Mouse (Mus musculus) embryo, embryonic 10 days (tissue): Measurements from ENCODE around the gene Liph.
"Not testable (repeated sequence)": the region's sequence is repeated elsewhere in the genome, so short reads cannot be mapped to it uniquely, and the experiment has no call there.

Source experiments
- DNase-seq: peaks from one replicate; pipeline ENCODE4 v3.0.0-alpha.2; 2015; ENCODE audit warnings: low spot score

The Liph gene

DNA sequence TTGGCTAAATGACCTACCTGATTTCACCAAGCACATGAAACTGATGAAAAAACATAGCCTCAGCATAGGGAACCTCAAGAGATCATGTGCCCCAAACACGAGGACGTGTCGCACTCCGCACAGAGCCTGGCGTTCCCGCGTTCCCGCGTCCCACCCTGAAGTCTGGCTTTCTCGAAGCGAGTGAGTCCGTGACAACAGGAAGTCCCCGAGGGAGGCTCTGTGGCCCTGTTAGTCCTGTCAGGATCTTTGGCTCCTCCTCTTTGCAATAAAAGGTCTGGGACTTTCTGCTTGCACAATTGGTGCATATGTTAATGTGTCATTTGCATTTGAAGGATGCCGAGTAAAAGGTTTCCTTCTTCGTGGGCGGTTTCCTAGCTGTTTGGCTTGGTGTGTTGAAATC lies at the start of gene Liph:
Gene Liph, minus strand, starts transcription at position 360 of the 400 bp plus-strand sequence.
- peak; percentile 41 for DNase-seq

DNA sequence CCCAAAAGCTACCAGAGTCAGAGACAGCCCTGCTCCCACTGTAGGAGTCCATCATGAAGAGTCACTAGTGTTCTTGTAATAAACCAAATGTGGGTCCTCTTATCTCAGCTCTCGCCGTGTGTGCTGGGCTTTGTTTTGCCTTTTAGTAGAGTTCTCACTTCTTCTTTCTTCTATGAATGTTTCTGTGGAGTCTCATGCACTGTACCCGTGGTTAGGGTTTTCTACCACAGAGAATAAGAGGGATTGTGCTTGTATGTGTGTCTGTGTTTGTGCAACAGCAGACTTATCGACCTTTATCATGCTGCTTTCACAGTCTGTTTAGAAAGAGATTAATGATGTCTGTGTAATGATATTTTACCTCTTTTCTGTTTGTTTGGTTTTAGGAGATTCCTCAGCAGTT lies 48.4 kb upstream of the Liph start:
- DNase-seq, result no peak

DNA sequence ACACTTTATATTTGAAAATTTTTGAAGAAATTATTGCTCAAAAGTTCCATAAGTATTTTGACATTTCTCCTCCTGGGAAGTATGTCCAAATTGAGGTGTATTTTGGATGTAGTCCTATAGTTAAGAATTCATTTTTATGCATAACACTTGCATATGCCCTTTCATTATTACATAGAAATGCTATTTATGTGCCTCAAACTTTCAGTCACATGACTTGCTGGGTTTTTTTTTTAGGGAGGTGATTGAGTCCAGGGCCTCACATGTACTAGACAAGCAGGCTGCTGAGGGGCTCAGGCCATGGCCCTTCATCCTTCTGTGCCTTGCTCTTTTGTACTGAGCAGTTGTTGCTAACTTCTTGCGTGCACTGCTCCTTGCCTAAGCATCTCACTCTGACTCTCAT lies 44.5 kb upstream of the Liph start:
- no peak for DNase-seq

DNA sequence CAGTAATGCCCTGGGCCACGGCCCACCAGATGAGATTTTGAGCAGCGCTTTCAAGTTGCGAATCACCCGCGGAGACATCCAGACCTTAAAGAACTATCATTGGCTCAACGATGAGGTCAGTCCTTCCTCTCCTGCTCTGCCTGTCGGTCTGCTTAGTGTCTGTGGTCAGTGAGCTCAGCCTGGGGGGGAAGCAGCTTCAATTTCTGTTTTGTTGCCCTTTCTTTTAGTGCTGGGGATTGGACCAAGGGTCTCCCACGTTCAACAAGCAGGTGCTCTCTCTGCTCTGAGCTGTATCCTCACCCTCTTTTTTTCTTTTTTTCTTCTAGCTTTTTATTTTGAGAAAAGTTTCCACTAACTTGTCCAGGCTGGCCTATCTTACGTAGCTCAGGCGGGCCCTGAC lies 43.1 kb upstream of the Liph start:
- no peak for DNase-seq

DNA sequence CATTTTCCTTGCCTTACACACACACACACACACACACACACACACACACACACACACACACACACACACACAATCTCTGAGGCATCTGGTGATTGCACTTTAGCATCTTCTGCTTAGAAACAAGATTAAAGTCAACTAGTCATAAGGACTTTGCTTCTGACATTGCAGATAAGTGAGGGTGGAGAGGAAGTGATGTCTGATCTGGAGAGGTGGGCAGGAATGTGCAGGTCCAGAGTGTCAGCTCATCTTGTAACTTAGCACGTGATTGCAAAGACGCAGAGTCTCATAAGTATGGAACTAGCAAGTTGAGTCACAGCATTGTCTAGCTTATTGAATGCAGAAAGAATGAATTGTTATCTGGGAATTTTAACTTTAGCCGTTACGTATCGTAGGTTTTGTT lies 32.0 kb upstream of the Liph start:
- DNase-seq, result no peak

DNA sequence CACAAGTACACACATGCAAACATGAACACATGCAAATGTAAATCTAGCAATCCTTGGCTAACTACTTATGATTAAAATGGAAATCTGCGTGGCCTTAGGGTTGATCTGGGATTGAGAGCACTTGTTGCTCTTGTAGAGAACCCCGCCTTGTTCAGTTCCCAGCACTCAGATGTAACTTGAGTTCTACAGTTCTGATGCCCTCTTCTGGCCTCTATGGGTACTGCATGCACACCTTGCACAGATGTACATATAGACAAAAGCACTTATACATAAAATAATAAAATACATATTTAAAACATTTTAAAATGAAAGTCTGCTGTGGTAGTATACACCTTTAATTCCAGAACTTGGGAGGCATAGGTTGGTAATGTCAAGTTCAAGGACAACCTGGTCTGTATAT lies 26.7 kb upstream of the Liph start:
- peak; percentile 20 for DNase-seq

DNA sequence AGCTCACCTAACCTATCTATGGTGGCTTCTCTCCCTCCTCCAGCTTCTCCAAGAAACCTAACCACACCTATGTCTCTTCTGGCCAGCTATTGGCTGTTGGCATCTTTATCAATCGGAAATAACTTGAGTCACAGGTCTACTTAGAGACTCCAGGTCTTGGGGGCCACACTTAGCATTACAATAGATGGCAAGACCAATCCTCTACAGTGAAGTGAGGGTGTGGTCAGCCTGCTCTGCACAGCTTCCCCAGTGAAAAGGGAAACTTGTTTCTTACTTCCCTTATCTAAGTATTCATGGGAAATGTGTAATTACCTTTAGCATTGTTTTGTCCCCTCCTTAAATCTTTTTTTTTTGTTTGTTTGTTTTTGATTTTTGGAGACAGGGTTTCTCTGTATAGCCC lies 20.1 kb upstream of the Liph start:
- DNase-seq, result no peak

DNA sequence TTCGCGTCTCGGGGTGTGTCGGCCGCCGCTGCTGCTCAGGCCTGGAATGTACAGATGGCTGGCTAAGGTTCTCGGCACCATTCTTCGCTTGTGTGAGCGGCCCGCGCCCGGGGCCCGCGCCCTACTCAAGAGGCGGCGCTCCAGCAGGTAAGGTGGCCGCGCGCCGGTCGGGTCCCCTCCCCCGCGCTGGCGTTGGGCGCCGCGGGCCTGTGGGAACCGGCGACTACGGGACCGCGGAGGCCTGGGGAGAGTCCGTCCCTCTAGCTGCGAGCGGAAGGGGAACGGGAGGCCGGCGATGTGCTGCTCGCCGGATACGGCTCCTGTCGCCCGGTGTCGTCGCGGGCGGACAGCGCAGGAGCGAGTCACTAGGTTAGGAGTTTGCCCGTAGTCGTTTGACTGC lies 14.1 kb upstream of the Liph start:
- no peak for DNase-seq

DNA sequence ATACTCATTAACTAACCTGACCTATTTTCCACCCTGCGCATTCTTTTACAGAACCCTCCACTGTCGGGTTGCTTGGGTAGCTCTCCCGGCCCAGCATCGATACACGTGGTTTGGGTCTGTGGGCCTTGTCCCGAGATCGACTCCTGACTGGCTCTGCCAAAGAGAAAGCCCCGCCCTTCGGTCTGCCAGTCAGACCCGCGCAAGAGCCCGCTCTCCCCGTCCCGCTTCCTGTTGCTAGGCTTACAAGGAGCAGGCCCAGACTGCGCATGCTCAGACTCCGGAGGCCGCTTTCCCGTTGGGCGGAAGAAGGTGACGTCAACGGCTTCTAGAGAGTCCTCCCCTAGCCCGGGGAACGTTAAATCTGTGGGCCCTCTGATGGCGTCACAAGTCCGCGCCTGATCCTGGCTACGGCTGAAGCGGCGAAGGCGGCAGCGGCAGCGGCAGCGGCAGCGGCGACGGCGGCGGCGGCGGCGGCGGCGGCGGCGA lies 13.7 kb upstream of the Liph start, which contains the start of gene Senp2:
Gene Senp2, plus strand, starts transcription at position 386 of the 486 bp plus-strand sequence.
- peak; percentile 100 for DNase-seq

DNA sequence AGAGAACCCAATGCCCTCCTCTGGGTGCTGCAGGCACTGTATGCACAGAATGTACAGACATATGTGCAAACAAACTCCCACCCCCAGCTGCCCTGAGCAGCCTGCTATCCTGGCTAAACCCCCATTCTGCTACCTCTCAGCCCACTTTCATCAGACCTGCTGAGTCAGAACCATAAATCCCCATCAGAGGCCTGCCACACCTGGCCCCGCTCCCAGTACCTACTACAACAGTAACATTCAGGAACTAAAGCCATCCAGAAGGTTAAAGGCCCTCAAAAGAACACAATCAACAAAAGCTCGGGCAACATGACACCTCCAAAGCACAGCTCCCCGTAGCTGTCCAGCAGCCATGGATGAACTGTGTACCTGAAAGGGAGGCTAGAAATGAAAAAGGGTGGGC lies 6.1 kb upstream of the Liph start:
- no peak for DNase-seq

DNA sequence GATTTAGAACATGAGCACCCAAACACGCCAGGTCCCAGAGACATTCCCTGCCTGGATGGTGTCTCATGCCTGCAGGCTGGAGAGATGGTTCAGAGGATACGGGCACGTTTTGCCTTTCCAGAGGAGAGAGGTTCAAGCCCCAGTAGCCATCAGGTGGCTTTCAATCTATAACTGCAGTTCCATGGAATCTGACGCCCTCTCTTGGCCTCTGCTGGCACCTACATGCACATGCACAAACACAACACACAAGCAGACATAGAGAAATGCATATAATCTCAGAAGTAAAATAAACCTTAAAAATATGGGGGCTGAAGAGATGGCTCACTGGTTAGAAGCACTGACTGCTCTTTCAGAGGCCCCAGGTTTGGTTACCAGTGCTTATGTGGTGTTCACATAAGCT lies 5.7 kb upstream of the Liph start:
- DNase-seq, result no peak

DNA sequence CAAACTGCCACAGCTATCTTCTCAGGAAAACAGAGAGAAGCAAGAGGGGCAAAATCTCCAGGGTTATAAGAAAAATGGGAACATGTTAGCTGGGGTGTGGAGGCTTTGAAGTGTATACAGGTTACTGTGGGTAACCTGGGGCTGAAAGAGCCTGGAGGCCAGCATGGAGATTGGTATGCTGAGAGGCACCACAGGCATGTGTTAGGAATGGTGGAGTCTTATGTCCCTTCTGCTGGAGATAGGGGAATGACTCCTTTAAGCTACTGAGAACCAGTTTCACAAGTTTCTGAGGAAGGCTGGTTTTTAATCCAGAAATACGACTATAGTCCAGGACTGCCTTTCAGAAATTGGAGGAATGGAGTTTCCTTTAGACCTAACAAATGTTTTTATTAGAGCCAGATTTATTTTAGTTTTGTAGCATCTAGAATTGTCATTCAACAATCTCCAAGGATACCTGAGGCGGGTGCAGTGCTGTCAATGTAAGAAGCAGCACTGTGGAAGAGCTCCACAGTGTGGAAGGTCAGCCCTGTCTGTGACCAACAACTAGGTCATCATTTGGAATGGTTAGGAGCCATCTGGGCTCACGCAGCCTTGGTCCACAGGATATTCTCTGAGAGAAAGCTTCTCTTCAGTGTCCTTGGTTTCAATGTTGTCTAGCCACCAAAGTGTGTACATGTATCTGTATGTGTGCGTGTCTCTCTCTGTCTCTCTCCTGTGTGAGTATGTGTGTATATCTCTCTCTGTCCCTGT lies 4.7 kb upstream of the Liph start:
- no peak for DNase-seq

DNA sequence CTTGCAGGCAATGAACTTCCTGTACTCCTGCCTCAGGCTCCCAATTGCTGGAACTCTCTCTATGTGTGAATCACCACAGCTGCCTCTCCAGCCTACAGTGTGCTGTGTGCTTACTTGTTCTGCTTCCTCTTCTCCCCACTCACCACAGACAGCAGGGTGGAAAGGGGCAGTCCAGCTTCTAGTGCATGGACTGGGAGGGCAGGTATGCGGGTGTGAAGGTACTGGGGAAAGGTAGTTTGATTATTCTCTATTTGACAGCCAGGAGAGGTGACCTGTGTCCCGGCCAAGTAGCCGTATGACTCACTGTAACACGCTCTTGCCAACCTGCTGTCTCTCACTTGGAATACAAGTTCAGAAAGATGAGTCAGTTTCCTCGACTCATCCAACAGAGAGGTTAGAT lies 2.6 kb upstream of the Liph start:
- DNase-seq, result no peak

DNA sequence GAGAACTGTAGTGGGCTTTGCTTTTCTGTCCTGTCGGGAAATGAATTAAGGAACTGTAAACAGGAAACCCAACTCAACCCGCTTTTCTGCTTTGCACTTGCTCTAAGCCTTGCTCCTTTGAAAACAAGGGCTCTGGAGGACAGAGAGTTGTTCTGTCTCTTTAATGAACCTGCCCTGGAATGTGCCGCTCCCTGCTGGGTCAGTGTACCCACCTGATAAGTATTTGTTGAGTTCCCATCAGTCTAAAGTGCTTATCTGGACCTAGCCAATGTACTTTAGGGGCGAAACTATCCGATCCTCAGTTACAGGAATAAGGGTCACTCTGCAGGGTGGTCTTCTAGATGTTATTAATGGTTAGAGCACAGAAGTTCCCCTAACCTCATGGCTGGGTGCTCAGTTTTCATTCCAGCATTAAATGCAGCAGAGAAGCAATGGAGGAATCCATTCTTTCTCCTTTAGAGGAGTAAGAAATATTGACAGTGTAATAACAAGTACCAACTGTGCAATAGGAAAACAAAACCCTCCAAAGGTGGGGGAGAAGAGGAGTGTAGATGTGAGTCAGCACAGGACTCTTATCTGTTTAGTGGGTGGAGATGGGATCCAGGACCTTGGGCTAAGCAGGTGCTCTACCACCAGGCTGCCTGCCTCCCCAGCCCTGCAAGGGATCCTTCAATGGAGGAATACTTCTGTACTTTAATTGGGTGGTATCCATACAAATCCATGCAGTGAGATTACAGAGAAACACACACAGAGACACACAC lies 1.6 kb upstream of the Liph start:
- peak; percentile 13 for DNase-seq

DNA sequence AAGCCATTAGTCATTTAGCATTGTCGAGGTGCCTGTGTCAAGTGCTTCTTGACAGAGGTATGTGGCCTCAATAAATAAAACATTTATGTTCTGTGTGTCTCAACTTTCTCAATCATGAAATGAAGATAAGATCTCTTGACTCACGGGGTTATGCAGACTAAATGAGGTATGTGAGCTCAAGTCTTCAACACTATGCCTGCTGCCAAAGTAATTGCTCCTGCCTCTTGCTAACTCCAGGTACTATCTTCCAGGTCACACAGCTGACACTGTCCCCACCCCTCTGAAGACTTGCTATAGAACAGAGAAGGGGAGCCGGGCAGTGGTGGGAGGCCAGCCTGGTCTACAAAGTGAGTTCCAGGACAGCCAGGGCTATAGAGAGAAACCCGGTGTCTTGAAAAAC lies 939 bp upstream of the Liph start:
- DNase-seq, result no peak

DNA sequence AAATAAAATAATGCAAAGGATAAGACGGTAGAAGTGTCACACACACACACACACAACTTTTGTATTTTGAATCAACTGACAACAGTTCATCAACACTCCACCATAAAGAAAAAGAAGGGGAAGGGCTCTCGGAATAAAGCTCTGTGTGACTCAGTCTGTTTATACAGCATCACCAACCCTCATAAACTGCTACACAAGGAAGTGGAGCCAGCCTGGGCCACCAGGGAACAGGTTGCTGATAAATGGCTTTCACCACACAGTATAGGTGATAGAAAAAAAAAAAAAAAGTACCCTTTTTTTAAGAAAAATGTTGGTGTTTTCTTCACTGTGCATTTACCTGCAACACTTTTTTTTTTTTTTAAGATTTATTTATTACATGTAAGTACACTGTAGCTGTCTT lies 3.7 kb downstream of the Liph start:
- no peak for DNase-seq

DNA sequence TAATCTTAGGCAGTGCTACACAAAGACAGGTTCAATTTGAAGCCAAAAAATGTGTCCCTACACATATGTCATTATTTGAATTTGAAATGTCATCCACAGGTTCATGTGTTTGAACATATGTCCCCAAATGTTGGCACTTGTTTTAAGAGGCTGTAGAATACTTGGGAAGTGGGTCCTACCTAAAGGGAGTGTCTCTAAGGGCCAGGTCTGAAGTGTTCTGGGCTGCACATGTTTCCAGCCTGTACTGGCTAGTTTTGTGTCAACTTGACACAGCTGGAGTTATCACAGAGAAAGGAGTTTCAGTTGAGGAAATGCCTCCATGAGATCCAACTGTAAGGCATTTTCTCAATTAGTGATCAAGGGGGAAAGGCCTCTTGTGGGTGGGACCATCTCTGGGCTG lies 4.6 kb downstream of the Liph start:
- DNase-seq, result not testable (repeated sequence)

DNA sequence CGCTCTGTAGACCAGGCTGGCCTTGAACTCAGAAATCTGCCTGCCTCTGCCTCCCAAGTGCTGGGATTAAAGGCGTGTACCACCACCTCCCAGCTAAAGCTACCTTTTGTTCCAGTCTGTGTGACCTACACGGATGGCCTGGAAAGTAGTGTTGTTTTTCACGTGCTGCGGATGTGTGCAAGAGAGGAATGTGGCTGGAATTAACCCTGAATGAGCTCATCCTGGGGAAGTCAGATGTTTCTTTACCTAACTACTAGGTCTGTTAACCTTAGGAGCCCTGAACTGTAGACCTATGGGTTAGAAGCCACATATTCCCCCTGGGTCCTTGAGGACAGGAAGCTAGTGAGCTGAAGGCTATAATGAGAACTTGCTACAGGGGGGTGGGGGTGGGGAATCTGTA lies 7.5 kb downstream of the Liph start:
- no peak for DNase-seq

DNA sequence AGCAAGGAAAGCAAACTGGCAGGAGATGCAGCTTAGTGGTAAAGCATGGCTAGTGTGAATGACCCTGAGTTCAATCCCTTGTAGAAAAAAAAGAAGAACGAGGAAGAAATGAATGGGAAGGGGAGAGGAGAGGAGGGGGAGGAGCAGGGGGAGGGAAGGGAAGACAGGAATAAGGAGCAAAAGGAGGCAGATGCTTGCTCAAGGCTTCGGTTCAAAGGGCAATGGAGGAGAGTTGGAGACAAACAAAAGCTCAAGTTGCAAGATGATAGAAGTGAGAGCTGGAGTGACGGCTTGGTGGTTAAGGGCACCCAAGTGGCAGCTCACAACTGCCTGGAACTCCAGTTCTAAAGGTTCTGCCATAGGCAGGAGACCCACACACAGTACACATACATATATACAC lies 9.3 kb downstream of the Liph start:
- DNase-seq, result no peak

DNA sequence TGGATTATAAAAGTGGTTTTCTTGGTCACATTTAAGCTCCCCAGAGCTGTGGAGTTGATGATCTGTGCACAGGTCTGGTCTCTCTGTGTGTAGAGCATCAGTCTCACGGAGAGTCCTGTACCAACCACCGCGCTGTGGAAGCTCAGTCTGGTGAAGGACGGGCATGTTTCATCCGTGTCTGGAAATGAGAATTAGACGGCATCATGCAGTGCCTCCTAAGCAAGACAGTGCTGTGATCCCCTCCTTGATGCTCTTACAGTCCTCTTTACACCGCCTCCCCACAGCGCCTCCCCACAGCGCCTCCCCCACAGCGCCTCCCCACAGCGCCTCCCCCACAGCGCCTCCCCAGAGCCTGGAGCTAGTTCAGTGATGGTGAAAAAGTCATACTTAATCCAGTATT lies 11.4 kb downstream of the Liph start:
- no peak for DNase-seq

DNA sequence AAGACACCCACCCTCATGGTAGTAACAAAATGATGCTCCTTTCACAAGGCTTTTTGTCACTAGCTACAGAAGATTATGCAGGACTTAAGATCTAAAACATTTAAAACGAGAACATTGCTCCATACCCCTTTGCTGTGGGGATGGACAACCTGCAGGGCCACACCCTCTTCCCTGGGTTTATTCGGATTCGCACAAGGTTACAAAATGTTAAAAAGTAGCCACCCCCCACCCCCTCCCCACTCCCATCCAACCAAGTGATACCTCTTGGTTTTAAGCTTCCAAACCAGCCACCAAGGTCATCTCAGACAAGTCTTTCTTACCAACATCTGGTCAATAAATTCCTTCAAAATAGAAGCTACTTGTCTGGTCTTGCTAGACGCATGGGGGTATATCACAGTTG lies 11.9 kb downstream of the Liph start:
- DNase-seq, result no peak

DNA sequence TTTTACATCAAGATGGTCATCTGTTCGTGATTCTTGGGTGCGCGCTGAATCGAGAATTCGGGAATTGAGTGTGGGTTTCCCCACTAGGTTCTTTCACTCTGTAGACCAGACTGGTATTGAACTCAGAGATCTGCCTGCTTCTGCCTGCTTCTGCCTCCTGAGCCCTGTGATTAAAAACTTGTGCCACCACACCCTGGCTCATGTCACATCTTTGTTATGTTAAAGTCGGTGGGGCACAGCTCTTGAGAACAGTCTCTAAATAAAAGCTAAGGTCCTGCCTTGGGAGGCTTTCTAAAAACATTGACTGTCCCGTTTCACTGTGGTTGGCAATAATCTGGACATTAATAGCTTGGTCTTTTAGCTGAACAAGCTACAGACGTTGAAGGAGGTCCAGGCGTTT lies 12.3 kb downstream of the Liph start:
- no peak for DNase-seq

DNA sequence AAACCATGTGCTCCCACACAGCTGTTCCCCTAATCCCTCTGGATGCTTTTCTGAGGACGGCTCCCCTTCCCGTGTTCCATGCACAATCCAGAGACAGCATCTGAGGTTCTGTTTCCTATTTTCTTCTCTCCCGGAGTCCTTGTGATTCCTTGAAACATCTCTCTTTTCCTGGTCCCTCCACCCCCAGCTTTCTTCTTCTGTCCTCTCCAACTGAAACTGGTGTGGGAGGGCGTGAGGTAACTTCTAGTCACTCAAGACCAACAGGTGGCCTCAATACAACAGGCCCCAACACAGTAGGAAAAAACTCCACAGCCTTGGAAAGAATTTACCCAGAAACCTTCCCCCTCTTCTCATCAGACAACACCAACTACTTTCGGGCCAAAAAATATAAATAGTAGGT lies 18.1 kb downstream of the Liph start:
- no peak for DNase-seq

DNA sequence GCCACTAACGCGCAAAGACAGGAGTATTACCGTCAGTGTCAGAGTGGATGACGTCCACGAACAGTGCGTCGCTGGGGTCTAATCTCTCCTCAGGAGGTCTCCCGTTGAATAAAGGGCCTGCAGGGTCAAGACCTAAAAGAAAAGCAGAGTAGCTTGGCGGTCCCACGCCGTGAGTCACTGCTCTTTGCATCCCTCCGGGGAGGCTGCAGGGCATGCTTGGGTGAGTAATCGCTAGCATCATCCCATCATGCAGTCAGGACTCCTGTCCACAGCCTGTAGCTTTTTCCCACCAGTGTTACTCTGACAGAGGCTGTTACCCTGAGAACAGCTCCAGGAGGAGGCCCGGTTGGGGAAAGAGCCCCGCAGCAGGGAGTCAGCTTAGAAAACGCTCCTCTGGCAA lies 19.3 kb downstream of the Liph start:
- DNase-seq, result peak; percentile 32
